Mouse (Mus musculus): ENCODE data around the gene Krt12.

DNA sequence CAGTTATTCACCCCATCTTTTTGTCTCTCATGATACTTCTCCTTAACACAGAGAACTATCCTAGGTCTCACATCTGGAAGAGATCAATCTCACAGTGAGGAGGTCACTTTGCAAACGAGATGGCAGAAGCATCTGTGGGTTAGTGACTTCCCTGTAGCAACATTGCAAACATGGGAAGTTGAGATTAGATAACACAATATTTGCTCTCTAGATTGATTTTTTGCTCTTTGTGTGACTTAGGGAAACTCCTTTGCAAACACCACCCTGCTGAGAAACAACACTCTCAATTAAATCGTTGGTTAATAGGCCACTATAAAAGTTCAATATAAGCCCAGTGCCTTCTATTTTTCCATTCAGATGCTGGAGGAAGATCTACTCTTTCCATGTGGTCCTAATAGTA lies 26.7 kb upstream of the Krt12 start:
- no peak for TF ChIP-seq CTCF (IDR thresholded peaks at IDR 0.05; ENCODE audit: borderline replicate concordance, insufficient read depth, low read length)
- no peak for TF ChIP-seq POLR2A (IDR thresholded peaks at IDR 0.05; ENCODE audit: low read depth, low read length)

Data from embryonic fibroblast, embryonic 13.5 days (primary cell).